Mouse (Mus musculus): Measurements from ENCODE around the gene Csn1s2b. TPM values are rescaled to one million over a fixed set of nuclear protein-coding genes. Genes with fewer than 3 reads are reported as not detected.

Gene Csn1s2b
- polyA plus RNA-seq, 1 experiment from 2014 or later: not detected

Other genes starting within 250 kb of the Csn1s2b start
- not detected in 2 replicates for gene Sult1d1, start 239.1 kb upstream of the Csn1s2b start, polyA plus RNA-seq (2015; fragmentation: Nextera tagmentation; extraction: Ambion mirVana)
- not detected in 2 replicates for gene Sult1e1, start 216.5 kb upstream of the Csn1s2b start, polyA plus RNA-seq (2015; fragmentation: Nextera tagmentation; extraction: Ambion mirVana)
- gene Csn1s1, start 141.9 kb upstream of the Csn1s2b start, polyA plus RNA-seq (2015; fragmentation: Nextera tagmentation; extraction: Ambion mirVana): not detected in 2 replicates
- not detected in 2 replicates for gene Csn2, start 108.5 kb upstream of the Csn1s2b start, polyA plus RNA-seq (2015; fragmentation: Nextera tagmentation; extraction: Ambion mirVana)
- gene Csn1s2a, start 33.5 kb upstream of the Csn1s2b start, polyA plus RNA-seq (2015; fragmentation: Nextera tagmentation; extraction: Ambion mirVana): not detected in 2 replicates
- gene Prr27, start 17.6 kb downstream of the Csn1s2b start, polyA plus RNA-seq (2015; fragmentation: Nextera tagmentation; extraction: Ambion mirVana): not detected in 2 replicates
- not detected in 2 replicates for gene Odam, start 76.9 kb downstream of the Csn1s2b start, polyA plus RNA-seq (2015; fragmentation: Nextera tagmentation; extraction: Ambion mirVana)
- gene Csn3, start 117.5 kb downstream of the Csn1s2b start, polyA plus RNA-seq (2015; fragmentation: Nextera tagmentation; extraction: Ambion mirVana): 0.20 and 0.31 TPM in 2 replicates
- gene 2310003L06Rik, start 161.4 kb downstream of the Csn1s2b start, polyA plus RNA-seq (2015; fragmentation: Nextera tagmentation; extraction: Ambion mirVana): not detected in 2 replicates
- not detected in 2 replicates for gene Gm28434, start 161.4 kb downstream of the Csn1s2b start, polyA plus RNA-seq (2015; fragmentation: Nextera tagmentation; extraction: Ambion mirVana)
- not detected in 2 replicates for gene Cabs1, start 171.4 kb downstream of the Csn1s2b start, polyA plus RNA-seq (2015; fragmentation: Nextera tagmentation; extraction: Ambion mirVana)
- not detected in 2 replicates for gene Smr3a, start 194.5 kb downstream of the Csn1s2b start, polyA plus RNA-seq (2015; fragmentation: Nextera tagmentation; extraction: Ambion mirVana)